Mouse (Mus musculus) fibroblast of lung, adult 2 months (primary cell): ENCODE results near the gene Abhd2.
A peak's percentile ranks its signal among the peaks of the same experiment; 100 is the strongest.

Experiments used
- DNase-seq: peaks from one replicate; pipeline ENCODE4 v3.0.0-alpha.2; 2011; ENCODE audit warnings: low read depth

Gene Abhd2

DNA sequence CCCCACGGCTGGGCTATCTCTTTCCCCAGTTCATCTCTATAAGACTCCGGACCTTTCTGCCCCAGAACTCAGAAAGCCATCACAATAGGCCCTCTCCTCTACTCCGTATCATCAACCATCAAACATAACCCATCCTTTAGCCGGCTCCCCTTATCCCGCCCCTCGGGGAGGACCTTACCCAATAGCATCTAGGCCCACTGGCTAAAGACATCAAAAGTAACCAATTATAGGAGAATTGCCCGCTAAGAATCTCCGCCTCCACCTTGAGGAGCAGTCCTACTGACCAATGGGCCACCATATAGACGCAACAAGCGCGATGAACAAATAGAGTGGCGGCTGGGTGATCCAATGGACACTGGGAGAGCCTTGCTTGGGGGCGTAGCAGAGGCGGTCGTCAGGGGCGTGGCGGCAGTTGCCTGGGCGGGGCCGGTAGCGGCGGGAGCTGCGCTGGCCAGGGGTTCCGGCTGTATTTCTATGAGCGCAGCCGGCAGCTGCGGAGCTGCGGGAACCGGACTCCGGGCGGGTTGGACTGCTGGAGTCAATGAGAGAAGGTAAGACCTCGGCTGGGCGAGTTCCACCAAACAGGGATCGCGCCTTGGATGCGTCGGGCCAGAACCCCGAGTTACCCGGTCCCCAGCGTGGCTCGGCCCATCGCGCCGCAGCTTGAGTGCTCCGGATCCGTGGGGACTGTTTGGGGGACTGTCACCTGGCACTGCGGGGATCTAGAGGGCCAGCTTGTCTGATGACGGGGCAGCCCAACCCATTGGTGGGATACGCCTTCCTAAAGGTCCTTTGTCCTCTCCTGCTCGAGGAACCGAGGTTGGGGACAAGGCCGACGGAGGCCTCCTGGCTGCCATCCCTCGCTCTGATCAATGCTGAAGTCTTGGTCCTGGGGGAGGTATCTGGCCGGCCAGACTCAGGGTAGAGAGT is at the start of gene Abhd2:
Abhd2 (plus strand) TSS at position 411 of the 930 bp plus-strand sequence.
- DNase-seq: peak; percentile 99

DNA sequence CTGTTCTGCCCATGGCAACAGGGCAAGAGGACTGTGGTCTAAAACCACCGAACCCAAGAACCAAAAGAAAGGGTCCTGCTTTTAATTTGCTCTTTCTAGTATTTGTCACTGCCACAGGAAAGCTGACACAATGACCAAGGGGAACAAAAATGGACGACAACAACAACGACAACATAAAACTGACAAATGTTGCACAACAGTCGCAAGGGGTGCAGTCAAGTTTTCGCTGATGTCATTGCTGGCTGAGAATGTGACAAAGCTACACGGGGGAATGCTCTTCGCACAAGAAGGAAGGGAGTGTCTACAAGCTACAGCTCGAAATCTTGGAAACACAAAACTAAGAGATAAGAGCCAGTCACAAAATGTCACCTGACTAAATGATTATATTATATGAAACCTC is 47.5 kb upstream of the Abhd2 start:
- DNase-seq: no peak

DNA sequence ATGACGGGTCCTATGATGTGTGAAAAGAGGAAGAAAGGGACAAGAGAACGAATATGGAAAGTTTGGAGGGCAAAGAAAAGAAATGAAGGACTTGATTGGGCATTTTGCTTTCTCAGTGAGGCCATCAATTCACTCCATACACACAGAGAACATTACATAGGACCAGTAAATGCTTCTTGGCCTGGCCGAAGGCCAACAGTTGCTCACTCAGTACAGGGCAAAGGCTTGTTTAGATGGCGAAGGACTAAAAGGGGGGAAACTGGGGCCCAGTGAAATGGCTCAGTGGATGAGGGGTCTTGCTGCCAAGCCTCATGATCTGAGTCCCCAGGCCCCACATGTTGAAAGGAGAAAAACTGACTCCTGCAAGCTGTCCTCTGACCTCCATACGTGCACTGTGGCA is 46.8 kb upstream of the Abhd2 start:
- no peak for DNase-seq

DNA sequence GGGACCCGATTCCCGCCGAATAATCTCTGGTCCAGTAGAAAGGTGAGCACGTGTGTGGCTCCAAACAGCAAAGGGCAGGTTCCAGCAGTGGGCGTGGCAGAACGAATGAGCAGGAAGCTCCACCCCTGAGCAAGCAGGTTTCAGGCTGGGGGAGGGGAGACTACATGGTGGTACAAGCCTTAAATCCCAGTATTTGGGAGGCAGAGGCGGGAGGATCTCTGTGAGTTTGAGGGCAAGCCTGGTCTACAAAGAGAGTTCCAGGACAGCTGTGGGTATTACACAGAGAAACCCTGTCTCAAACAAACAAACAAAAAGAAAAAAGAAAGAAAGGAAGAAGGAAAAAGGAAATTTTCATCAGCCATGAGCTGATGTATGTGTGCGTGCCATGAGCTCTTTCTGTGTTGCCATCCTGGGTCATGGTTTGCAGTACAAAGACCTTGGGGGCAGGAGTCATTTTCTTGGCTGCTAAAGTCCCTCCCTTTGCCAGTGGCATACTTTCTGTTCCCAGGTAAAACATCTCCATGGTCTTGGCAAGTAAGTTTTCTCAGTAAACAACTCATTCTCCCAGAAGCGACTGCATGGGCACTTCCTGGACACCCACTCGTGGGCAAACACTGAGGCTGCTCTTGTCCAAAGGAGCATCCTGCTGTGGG is 46.0 kb upstream of the Abhd2 start:
- DNase-seq: no peak

DNA sequence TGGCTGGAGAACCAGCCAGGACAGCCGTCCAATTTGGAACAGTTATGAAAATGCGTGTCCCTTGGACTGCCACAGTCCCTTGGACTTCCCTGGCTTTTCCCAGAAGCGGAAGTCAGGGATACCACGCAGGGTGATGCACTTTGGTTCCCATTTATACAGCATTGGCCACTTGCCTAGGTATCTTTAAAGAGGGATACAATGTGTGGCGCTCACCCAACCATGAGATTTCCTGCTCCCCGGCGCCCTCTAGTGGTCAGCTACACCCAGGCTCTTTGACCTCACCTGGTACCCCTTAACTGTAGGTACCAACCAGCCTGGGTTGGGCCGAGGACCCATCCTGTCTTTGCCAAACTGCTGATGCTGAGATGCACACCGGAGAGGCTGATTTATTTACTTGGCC is 44.5 kb upstream of the Abhd2 start:
- peak; percentile 37 for DNase-seq

DNA sequence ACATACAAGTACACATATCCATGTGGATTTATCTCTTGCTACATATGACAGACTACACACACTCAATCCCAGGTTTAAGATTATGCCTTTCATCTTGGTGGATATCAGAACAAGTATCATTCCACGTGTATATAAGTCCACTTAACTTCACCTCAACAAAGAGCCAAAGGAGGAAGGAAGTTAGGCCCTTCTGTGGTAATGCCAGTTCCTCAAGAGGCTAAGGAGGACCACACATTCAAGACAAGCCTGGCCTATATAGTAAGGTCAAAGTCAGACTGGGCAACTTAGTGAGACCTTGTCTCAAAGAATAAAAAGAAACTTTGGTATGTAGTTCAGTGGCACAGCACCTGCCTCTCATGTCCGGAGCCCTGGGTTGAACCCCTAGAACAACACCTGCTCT is 41.4 kb upstream of the Abhd2 start:
- no peak for DNase-seq

DNA sequence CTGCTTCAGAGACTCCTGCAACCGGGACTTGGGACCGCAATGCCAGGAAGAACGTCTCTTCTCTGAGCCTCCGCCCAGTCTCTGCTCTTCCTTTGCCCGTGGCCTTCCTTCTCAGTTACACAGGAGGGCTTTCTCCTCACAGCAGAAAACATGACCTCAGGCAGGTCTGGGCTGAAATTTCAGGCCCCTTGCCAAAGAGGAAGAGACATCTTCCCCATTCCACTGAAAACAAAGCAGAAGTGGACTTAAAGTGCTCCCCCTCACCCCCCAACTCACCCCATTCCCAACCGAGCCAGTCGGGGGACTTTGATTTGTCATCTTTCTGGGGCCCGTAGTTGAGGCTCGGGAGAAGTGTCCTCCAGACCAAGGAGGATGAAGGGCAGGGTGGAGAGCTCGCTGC is 41.0 kb upstream of the Abhd2 start:
- no peak for DNase-seq

DNA sequence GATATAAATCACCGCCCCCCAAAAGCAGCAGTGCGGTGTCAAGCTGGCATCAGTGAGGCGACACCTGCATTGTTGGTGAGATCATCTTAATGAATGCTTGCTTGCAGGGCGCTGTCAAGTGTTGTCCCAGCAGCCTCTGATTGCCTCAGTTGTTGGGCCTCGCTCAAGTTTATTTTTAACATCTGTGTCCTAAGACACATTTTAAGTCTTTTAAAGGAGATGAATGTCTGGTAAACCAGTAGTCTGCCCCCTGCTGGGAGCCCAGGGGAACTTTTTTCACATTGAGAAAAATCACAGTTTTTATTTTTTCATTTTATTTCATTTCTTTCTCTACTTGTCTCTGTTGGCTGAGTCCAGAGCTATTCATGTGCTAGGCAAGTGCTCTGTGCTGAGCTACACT is 34.3 kb upstream of the Abhd2 start:
- DNase-seq: no peak

DNA sequence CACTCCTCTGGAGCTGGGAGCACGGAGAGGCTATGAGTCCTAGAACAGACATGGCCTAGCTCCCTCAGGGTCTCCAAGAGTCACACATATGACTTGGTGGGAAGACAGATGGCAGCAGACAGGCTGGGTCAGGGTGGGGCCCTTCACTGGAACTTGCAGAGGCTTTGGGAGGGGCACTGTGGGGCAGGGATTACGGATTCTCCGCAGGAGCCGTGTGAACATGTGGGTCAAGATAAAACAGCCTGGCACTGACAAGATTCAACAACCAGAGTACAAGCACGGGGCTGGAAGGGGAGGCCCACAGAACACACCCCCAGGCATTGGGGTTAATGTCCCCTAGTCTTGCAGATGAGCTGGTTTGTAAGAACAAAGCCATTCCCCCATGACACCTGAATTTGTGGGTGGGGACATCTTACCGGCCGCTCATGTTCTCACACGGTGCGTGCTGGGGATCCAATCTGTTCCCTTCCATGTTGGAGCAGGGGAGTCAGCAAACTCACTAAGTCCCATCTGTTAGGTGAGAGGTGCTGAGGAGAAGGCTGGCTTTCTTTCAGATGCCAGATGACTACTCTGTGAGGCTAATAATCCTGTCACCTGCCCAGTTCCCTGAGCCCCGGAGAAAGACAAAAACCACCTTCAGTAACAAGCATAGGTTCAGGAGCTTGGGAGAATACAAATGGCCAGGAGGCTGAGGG is 30.9 kb upstream of the Abhd2 start:
- no peak for DNase-seq

DNA sequence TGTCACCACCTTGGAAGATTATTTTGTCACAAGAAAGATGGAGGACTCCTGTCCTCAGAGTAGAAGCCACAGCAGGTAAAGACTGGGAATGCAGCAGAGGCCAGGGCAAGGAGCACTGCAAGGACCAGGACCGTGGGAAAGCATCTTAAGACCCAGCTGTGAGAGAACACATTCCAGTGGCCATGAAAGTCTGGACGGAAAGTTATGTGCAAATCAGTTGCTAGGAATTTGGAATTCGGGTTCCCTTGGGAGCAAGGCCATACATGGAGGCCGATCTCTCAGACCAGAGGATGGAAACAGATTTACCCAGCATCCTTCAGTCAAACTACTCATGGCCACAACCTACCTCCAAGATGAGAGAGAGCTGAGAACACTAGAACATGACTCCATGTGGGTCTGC is 29.8 kb upstream of the Abhd2 start:
- peak; percentile 73 for DNase-seq

DNA sequence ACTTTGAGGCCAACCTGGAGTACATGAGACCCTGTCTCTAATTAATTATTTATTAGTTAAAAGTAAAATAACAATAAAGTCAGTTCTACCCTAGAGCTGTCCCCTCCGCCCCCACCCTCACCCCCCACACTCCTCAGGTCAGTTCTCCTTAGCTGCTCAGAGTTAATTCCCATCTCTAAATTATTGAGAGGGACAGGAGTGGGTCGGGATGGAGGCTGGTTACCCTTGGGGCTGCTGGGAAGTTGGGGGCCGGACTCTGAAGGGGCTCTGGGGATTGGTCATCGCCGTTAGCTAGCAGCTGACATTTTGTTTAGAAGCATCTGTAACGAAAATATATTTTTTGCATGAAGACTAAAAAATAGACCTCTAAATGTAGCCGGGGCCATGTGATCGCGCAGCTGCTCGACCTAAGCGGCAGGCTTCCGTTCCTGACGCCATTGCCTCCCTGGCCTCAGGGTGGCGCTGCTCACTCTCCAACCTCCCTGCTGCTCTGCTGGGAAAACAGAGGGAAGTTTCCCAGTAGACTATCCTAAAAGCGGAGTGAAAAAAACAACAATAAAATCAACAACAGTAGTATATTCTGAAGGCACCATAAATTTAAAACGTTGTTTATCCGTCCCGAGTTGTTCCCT is 26.8 kb upstream of the Abhd2 start:
- peak; percentile 42 for DNase-seq

DNA sequence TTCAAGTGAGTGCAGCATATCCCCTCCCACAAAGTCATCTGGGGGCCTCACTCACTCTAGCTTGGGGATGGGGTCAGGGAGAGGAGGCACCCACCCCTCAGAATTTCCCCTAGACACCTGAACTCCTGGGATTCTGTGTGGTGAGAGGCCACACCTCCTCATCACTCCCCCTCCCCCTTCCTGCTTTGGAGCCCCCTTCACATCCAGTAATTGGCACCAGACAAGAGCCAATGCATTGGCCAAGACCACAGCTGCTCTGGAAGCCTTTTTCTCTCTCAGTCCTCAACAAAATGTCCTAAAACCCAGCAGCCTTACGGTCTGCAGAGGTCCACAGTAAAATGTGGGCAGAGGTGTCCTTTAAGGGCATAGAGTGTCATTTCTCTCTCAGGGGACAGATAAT is 25.6 kb upstream of the Abhd2 start:
- no peak for DNase-seq

DNA sequence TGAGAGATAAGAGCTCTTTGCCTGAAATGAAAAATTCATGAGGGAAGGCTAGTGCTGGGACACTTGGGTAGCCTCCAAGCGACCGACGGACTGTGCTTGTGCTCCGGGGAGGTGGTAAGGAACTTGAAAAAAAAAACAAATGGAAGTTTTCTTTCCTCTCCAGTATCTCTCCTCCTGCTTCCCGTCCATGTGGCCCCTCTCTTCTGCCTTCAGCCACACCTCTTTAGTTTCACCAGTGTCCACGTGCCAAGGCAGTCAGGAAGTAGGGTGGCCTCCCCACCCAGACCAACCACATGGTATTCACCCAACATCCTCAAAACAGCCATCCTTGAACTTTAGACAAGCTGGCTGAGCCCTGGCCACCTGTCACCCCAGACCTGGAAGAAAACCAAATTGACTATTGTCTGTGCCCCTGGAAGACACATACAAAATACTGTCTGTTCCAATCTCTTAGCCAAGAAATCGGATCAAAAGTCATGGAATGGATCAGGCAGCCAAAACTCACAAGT is 25.1 kb upstream of the Abhd2 start:
- no peak for DNase-seq

DNA sequence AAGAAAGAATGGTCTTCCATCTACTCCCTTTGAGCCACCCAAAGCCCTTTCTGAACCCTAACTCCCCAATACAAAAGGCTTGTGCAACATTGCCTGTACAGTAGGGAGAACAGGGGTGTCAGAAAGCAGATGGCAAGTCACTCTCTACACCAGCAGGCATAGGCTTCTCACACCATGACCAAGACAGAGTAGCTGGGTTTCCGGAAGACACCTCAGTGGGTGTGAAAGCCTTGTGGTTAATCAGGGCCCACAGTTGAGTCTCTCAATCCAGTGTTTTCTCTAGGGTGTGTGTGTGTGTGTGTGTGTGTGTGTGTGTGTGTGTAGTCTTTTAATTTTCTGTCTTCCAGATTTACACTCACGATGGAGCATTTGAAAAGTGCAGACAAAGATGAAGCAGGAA is 23.4 kb upstream of the Abhd2 start:
- no peak for DNase-seq

DNA sequence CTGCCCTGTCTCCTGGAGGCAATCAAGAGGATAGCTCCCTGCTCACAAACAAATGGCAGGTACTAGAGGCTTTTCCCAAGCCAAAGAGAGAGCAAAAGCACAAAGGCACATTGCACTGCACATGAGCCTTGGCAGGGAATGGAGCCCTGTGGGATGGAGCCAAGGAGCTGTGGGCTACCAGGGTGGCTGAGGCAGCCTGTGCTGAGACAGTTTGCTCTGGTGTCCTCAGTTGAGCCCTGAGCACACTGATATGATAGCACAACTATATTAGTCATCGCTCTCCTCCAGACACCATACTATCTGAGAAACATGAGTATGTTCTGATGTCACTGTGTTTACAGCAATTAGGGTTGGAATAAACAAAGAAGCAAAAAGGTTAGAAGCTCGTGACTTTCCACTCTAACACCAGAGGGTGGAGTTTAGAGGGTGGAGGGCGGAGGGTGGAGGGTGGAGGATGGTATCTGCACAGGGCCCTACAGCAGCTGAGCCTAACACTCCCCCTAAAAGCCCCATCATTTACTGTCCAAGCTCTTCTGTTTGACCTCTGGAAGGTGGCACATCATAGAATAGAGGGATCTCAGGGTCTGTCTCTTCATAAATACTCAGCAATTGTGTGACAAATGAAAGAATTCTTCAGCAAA is 18.6 kb upstream of the Abhd2 start:
- peak; percentile 64 for DNase-seq

DNA sequence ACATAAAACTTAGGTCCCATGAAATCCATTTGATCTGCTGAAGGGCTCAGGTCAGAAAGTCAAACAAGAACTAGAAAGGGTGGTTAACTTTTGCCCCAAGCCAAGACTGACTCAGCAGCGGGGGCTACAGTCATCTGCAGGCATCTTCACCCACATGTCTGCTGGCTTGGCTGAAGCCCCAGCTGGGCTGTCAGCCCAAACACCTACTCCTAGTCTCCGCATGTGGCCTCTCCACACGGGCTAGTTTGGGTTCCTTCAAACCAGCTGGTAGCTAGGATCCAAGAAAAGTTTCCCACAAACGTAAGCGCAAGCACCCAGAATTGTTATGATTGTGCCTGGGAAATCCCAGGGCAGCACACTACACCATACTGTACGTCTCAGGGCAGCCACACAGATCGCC is 17.6 kb upstream of the Abhd2 start:
- peak; percentile 93 for DNase-seq

DNA sequence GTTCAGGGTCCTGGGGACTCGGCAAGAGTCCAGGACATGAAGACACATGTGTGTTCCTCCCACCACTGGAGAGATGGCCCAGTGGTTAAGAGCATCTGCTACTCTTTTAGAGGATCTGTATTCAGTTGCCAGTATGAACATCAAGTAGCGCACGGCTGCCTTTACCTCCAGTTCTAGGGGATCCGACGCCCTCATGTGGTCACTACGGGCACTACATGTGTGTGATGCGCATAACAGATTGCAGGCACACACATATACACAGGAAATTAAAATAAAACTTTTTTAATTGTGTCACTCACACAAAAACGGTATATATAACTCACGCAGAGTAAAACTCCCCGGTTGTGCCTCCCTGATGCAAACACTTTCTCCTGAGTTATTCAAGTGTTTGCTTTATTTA is 17.2 kb upstream of the Abhd2 start:
- DNase-seq: no peak

DNA sequence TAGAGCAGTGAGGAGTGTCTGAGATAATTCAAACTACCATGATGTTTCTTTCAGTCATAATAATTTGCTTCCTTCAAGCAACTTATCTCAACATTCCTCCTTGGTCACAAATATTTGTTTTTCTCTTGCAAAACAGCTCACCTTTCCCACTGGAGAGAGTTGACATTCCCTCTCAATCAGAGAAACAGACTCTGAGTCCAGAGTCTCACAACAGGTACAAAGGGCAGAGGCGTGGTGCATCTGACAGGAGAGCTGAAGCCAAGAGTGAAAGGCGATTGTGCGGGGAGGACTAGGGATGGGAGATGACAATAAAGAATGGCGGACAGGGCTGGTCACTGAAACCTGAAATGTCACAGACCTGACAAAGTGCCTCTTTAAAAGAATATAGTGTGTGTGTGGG is 16.3 kb upstream of the Abhd2 start:
- DNase-seq: no peak

DNA sequence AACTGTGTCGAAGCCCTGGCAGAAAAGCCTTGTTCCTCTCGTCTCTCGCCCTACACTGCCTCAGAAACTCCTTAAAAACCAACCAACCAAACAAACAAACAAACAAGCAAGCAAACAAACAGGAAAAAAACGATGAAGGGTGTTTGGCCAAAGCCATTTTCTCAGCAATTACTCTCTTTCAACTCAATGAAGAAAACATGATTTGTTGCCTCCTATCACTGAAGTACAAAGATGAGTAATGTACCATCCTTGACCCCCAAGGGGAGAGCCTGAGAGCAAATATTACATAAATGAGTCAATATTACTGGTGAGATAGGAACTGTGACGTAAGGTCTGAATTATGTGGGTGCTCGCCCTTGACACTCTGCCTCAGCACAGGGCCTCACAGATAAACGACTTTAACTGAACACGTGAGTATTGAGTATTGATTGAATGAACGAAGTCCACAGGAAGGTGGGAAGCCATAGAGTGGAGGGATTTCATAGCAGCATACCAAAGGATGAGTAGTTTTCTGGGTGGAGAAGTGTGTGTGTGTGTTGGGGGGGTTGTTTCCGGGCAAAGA is 13.9 kb upstream of the Abhd2 start:
- DNase-seq: no peak

DNA sequence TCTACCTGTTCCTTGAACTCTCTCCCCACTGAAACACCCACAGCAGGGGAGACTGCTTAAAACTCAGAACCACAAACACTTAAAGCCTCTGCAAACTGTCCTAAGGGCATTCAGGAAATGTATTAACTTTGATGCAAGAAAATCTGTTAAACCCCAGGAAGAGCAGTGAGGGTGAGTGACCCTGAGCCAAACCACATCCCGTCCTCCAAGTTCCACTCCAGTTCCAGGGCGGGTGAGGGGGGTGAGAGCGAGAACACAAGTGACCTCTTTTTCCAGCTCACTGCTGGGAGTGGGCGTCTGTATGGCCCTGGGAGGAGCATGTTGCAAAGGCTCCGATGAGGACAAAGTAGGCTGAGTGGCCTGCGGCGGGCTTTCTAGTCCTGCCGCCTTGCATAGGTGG is 10.5 kb upstream of the Abhd2 start:
- no peak for DNase-seq

DNA sequence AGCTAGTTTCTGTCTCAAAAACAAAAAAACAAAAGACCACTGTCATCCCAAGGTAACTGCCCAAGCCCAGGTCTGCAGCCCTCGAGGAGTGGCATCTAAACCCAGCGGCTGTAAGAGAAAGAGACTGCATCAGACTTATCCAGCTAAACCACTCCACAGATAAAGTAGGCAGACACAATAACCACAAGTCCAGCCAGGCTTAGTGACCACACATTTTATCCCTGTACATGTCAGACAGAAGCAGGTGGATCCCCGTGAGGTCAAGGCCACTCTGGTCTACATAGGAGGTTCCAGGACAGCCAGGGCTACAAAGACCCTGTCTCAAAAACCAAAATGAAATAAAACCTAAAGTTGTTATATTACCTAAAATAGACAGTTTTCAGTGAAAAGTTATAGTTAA is 9.2 kb upstream of the Abhd2 start:
- DNase-seq: no peak
